14 mouse cellular contexts compared by ENCODE assay signal in genomic region chr11:79126963-79127362, GRCm38 (mm10).
"Had no signal": no experiment of that assay in that cellular context is flagged by ENCODE, and none has a peak within 500 bp of the region (broad histone marks: within the 10 kb centered on the region; RNA-seq: fewer than 3 reads in every experiment).

No protein-coding gene starts in this region.

- H3K36me3 ChIP-seq: liver, embryonic 15.5 days; midbrain, embryonic 13.5 days; stomach, embryonic 15.5 days had no signal

- ATAC-seq: lung, postnatal 0 days; midbrain, embryonic 13.5 days had no signal

- H3K9ac ChIP-seq: liver, embryonic 15.5 days; midbrain, embryonic 13.5 days; stomach, embryonic 15.5 days had no signal

- H3K9me3 ChIP-seq: limb, embryonic 10.5 days; liver, embryonic 15.5 days; midbrain, embryonic 13.5 days; stomach, embryonic 15.5 days had no signal

- H3K4me2 ChIP-seq: liver, embryonic 11.5 days; liver, embryonic 15.5 days; midbrain, embryonic 13.5 days; stomach, embryonic 15.5 days had no signal

- H3K4me3 ChIP-seq: left cerebral cortex, adult 2 months; limb, embryonic 10.5 days; liver, embryonic 15.5 days; midbrain, embryonic 13.5 days; stomach, embryonic 15.5 days had no signal

- H3K27me3 ChIP-seq: liver, embryonic 15.5 days; midbrain, embryonic 13.5 days; stomach, embryonic 15.5 days had no signal

- H3K27ac ChIP-seq: left cerebral cortex, adult 2 months; limb, embryonic 10.5 days; liver, embryonic 15.5 days; midbrain, embryonic 13.5 days; stomach, embryonic 15.5 days had no signal

- DNase-seq: kidney, postnatal 10 days; kidney, postnatal 4 days; lung, adult 2 months; lung, postnatal 36 days; right cerebral cortex, postnatal 14 days; thymus, adult 2 months; thymus, postnatal 25 days had no signal
